Mouse (Mus musculus) heart, adult 2 months (tissue): Measurements from ENCODE around the gene Il1rn.

Source experiments
- CTCF ChIP-seq: fragments of 200-600 bp; IDR thresholded peaks from 2 replicates; pipeline ENCODE4 v1.8.1; 2022; ENCODE audit warnings: antibody characterized with exemption, mild to moderate bottlenecking, moderate library complexity
- EP300 ChIP-seq: fragments of 200-500 bp; IDR thresholded peaks from 2 replicates; pipeline ENCODE4 v1.6.1; 2011; ENCODE audit warnings: low read depth, low read length, control low read depth; ENCODE audit not compliant: insufficient read depth
- POLR2A ChIP-seq: fragments of 200-500 bp; IDR thresholded peaks from 2 replicates; pipeline ENCODE4 v1.6.1; 2011; ENCODE audit warnings: mild to moderate bottlenecking, low read depth, low read length, control low read depth; ENCODE audit not compliant: insufficient read depth

- no peak for TF ChIP-seq EP300
- no peak for TF ChIP-seq POLR2A
- TF ChIP-seq CTCF = no peak
Measured at GRCm38 (mm10) chr2:24344619-24345018, 8.0 kb downstream of the Il1rn start.
